Mouse (Mus musculus) embryonic facial prominence, embryonic 15.5 days (tissue): ENCODE data around the gene Tst. TPM values are rescaled to one million over a fixed set of nuclear protein-coding genes. Genes with fewer than 3 reads are reported as not detected.

Source experiments
- ATAC-seq: fragments of 200-750 bp; cut with Nextera tagmentation; 2 replicates; pipeline ENCODE4 v1.8.0; 2017; ENCODE audit warnings: low read depth, moderate TSS enrichment; ENCODE audit not compliant: insufficient number of reproducible peaks, low FRiP score, low TSS enrichment
- H3K27ac ChIP-seq: fragments of 300-500 bp; sonication (generic); replicated peaks from 2 replicates; pipeline ENCODE4 v1.5.1; 2015; ENCODE audit warnings: mild to moderate bottlenecking, inconsistent platforms
- H3K27me3 ChIP-seq: fragments of 300-500 bp; sonication (generic); 2 replicates; pipeline ENCODE4 v1.6.1; 2015; ENCODE audit warnings: inconsistent platforms
- H3K36me3 ChIP-seq: fragments of 300-500 bp; sonication (generic); 2 replicates; pipeline ENCODE4 v1.6.1; 2015; ENCODE audit warnings: mild to moderate bottlenecking, inconsistent platforms
- H3K4me1 ChIP-seq: fragments of 300-500 bp; sonication (generic); 2 replicates; pipeline ENCODE4 v1.6.1; 2015; ENCODE audit warnings: inconsistent platforms
- H3K4me2 ChIP-seq: fragments of 300-500 bp; sonication (generic); replicated peaks from 2 replicates; pipeline ENCODE4 v1.6.1; 2015; ENCODE audit warnings: mild to moderate bottlenecking, inconsistent platforms
- H3K4me3 ChIP-seq: fragments of 300-500 bp; sonication (generic); replicated peaks from 2 replicates; pipeline ENCODE4 v1.5.1; 2015; ENCODE audit warnings: mild to moderate bottlenecking, inconsistent platforms
- H3K9ac ChIP-seq: fragments of 300-500 bp; sonication (generic); 2 replicates; pipeline ENCODE4 v1.6.1; 2015; ENCODE audit warnings: inconsistent platforms
- H3K9me3 ChIP-seq: fragments of 300-500 bp; sonication (generic); replicated peaks from 2 replicates; pipeline ENCODE4 v1.6.1; 2016; ENCODE audit warnings: inconsistent platforms
- whole genome bisulfite sequencing: fragments of 180-500 bp; shearing (Covaris S2); methylation state at CpG from one replicate; pipeline ENCODE4 v1.1.7; 2015; 5-methylcytosine and 5-hydroxymethylcytosine counted together
- polyA plus RNA-seq: library from polyadenylated mRNA; unstranded; fragments of >200 nt; fragmentation: Nextera tagmentation; extraction: Ambion mirVana; gene quantifications from 2 replicates; pipeline ENCODE4 v1.2.1, GENCODE M21; 2015

Gene Tst
- polyA plus RNA-seq = 49.1 and 68.9 TPM in 2 replicates

GRCm38 (mm10) chr15:78405517-78406211 is at the start of gene Tst:
Gene Tst, minus strand, starts transcription at chr15:78405907.
- Histone ChIP-seq H3K4me3 (peak within 1 kb of the TSS; percentile 63), H3K27me3 (peaks cover 30% of the 10 kb centered on the region), H3K4me2 (peak within 1 kb of the TSS; percentile 92), H3K9ac (peak within 1 kb of the TSS; percentile 39), H3K9me3 (no peaks in the 10 kb centered on the region), H3K36me3 (no peaks in the 10 kb centered on the region), H3K27ac (peak within 1 kb of the TSS; percentile 94), H3K4me1 (peaks cover 57% of the 10 kb centered on the region)
- peak; percentile 83 for ATAC-seq
- 3% methylated on average over 34 of the region's 34 CpGs for WGBS

GRCm38 (mm10) chr15:78455168-78455567 is 49.5 kb upstream of the Tst start:
- H3K27ac ChIP-seq = no peak overlapping the region
- peaks cover 26% of the 10 kb centered on the region for H3K4me1 ChIP-seq
- no peak overlapping the region for H3K9ac ChIP-seq
- H3K4me3 ChIP-seq = no peak overlapping the region
- no peak overlapping the region for H3K4me2 ChIP-seq
- H3K27me3 ChIP-seq = no peaks in the 10 kb centered on the region
- no peak for ATAC-seq
- no peaks in the 10 kb centered on the region for H3K9me3 ChIP-seq
- 57% methylated on average over 4 of the region's 4 CpGs for WGBS
- H3K36me3 ChIP-seq = no peaks in the 10 kb centered on the region

GRCm38 (mm10) chr15:78452929-78453328 is 47.2 kb upstream of the Tst start:
- no peaks in the 10 kb centered on the region for H3K36me3 ChIP-seq
- no peaks in the 10 kb centered on the region for H3K27me3 ChIP-seq
- ATAC-seq = no peak
- no peak overlapping the region for H3K9ac ChIP-seq
- H3K4me2 ChIP-seq = no peak overlapping the region
- no peak overlapping the region for H3K27ac ChIP-seq
- H3K4me3 ChIP-seq = no peak overlapping the region
- peaks cover 26% of the 10 kb centered on the region for H3K4me1 ChIP-seq
- H3K9me3 ChIP-seq = no peaks in the 10 kb centered on the region
- 61% methylated on average over 3 of the region's 3 CpGs for WGBS

GRCm38 (mm10) chr15:78451201-78451600 is 45.5 kb upstream of the Tst start:
- Histone ChIP-seq H3K36me3 (no peaks in the 10 kb centered on the region), H3K9me3 (no peaks in the 10 kb centered on the region), H3K9ac (no peak overlapping the region), H3K27me3 (no peaks in the 10 kb centered on the region), H3K4me1 (peaks cover 31% of the 10 kb centered on the region), H3K4me2 (no peak overlapping the region), H3K4me3 (no peak overlapping the region), H3K27ac (no peak overlapping the region)
- WGBS = 70% methylated on average over 2 of the region's 2 CpGs
- ATAC-seq = no peak

GRCm38 (mm10) chr15:78450419-78450768 is 44.7 kb upstream of the Tst start:
- 82% methylated on average over 6 of the region's 6 CpGs for WGBS
- Histone ChIP-seq H3K4me1 (peaks cover 24% of the 10 kb centered on the region), H3K9ac (no peak overlapping the region), H3K9me3 (no peaks in the 10 kb centered on the region), H3K4me3 (no peak overlapping the region), H3K27me3 (no peaks in the 10 kb centered on the region), H3K27ac (peak overlapping the region; percentile 53), H3K36me3 (no peaks in the 10 kb centered on the region), H3K4me2 (no peak overlapping the region)
- no peak for ATAC-seq

- Histone ChIP-seq H3K4me3 (no peak overlapping the region), H3K9ac (no peak overlapping the region), H3K4me2 (no peak overlapping the region), H3K27me3 (no peaks in the 10 kb centered on the region), H3K36me3 (no peaks in the 10 kb centered on the region), H3K9me3 (no peaks in the 10 kb centered on the region), H3K4me1 (peaks cover 18% of the 10 kb centered on the region), H3K27ac (peak overlapping the region; percentile 53)
- ATAC-seq = no peak
- WGBS = 20% methylated on average over 7 of the region's 7 CpGs
Measured at GRCm38 (mm10) chr15:78449694-78450418, 44.1 kb upstream of the Tst start.

GRCm38 (mm10) chr15:78449131-78449530 is 43.4 kb upstream of the Tst start:
- Histone ChIP-seq H3K36me3 (no peaks in the 10 kb centered on the region), H3K4me1 (peaks cover 16% of the 10 kb centered on the region; the same call in 1 of the 2 replicates), H3K27me3 (no peaks in the 10 kb centered on the region), H3K9me3 (no peaks in the 10 kb centered on the region), H3K9ac (no peak overlapping the region), H3K4me3 (no peak overlapping the region), H3K4me2 (no peak overlapping the region), H3K27ac (no peak overlapping the region)
- no peak for ATAC-seq
- WGBS = 66% methylated on average over 6 of the region's 6 CpGs

GRCm38 (mm10) chr15:78447746-78448535 is 42.2 kb upstream of the Tst start:
- H3K27me3 ChIP-seq = no peaks in the 10 kb centered on the region
- H3K4me2 ChIP-seq = peak overlapping the region; percentile 74
- peak; percentile 36; the same call in 1 of the 2 replicates for ATAC-seq
- H3K36me3 ChIP-seq = no peaks in the 10 kb centered on the region
- H3K9ac ChIP-seq = peak overlapping the region; percentile 54
- peaks cover 16% of the 10 kb centered on the region; the same call in 1 of the 2 replicates for H3K4me1 ChIP-seq
- H3K27ac ChIP-seq = peak overlapping the region; percentile 94
- WGBS = under 1% methylated on average over 22 of the region's 22 CpGs
- H3K4me3 ChIP-seq = peak overlapping the region; percentile 39
- no peaks in the 10 kb centered on the region for H3K9me3 ChIP-seq

- Histone ChIP-seq H3K4me1 (peaks cover 13% of the 10 kb centered on the region; the same call in 1 of the 2 replicates), H3K27me3 (no peaks in the 10 kb centered on the region), H3K9ac (no peak overlapping the region), H3K9me3 (no peaks in the 10 kb centered on the region), H3K27ac (peak overlapping the region; percentile 8; the same call in 1 of the 2 replicates), H3K4me3 (no peak overlapping the region), H3K4me2 (no peak overlapping the region), H3K36me3 (no peaks in the 10 kb centered on the region)
- WGBS = 39% methylated on average over 7 of the region's 7 CpGs
- no peak for ATAC-seq
Measured at GRCm38 (mm10) chr15:78447121-78447520, 41.4 kb upstream of the Tst start.

GRCm38 (mm10) chr15:78443857-78444256 is 38.1 kb upstream of the Tst start:
- no peak for ATAC-seq
- H3K9me3 ChIP-seq = no peaks in the 10 kb centered on the region
- no peak overlapping the region for H3K4me3 ChIP-seq
- 53% methylated on average over 6 of the region's 6 CpGs for WGBS
- H3K36me3 ChIP-seq = no peaks in the 10 kb centered on the region
- H3K27me3 ChIP-seq = no peaks in the 10 kb centered on the region
- no peak overlapping the region for H3K27ac ChIP-seq
- H3K9ac ChIP-seq = no peak overlapping the region
- H3K4me1 ChIP-seq = peaks cover 10% of the 10 kb centered on the region; the same call in 1 of the 2 replicates
- H3K4me2 ChIP-seq = no peak overlapping the region

- no peak overlapping the region for H3K4me2 ChIP-seq
- H3K4me3 ChIP-seq = no peak overlapping the region
- peaks cover 18% of the 10 kb centered on the region for H3K4me1 ChIP-seq
- no peaks in the 10 kb centered on the region for H3K36me3 ChIP-seq
- H3K27me3 ChIP-seq = no peaks in the 10 kb centered on the region
- H3K27ac ChIP-seq = no peak overlapping the region
- H3K9me3 ChIP-seq = no peaks in the 10 kb centered on the region
- WGBS = 85% methylated on average over 19 of the region's 19 CpGs
- no peak for ATAC-seq
- H3K9ac ChIP-seq = no peak overlapping the region
Measured at GRCm38 (mm10) chr15:78442231-78442630, 36.5 kb upstream of the Tst start.
